Mouse (Mus musculus) right cerebral cortex, postnatal 14 days (tissue): ENCODE data around the gene Tnc.
A peak's percentile ranks its signal among the peaks of the same experiment; 100 is the strongest.

Experiments
- DNase-seq: peaks from one replicate; pipeline ENCODE4 v3.0.0; 2022

Gene Tnc

GRCm38 (mm10) chr4:64046831-64047493, at the start of gene Tnc:
Gene Tnc (minus strand): TSS chr4:64047015.
- peak; percentile 86 for DNase-seq

DNA sequence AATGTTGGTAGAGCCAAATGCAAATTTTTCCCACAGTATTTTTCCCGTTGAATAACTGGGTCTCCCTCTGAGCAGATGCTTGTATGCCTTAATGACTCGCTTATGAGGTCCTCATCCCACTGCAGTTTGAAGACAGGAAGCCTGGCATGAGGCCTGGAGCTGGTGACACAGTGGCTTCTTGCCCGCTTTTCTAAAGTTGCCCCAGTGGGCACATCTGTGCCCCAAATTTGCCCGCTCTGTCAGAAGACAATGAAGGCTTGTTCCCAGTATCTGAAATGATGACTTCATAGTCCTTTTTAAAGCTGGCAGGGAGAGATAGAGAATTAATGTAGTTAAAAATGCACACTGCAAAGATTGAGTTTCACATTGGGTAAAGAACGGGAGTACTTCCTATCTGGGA, 47.4 kb upstream of the Tnc start:
- DNase-seq = peak; percentile 12

- DNase-seq = no peak
Observed at GRCm38 (mm10) chr4:64092857-64093256, 46.0 kb upstream of the Tnc start.

- DNase-seq = no peak
Observed at GRCm38 (mm10) chr4:64089378-64089777, 42.6 kb upstream of the Tnc start.

GRCm38 (mm10) chr4:64087675-64088074, 40.9 kb upstream of the Tnc start:
- no peak for DNase-seq

- no peak for DNase-seq
Observed at GRCm38 (mm10) chr4:64085993-64086567, 39.3 kb upstream of the Tnc start.

GRCm38 (mm10) chr4:64083858-64084257, 37.0 kb upstream of the Tnc start:
- DNase-seq = no peak

- no peak for DNase-seq
Observed at GRCm38 (mm10) chr4:64078029-64078619, 31.3 kb upstream of the Tnc start.

GRCm38 (mm10) chr4:64076349-64077025, 29.7 kb upstream of the Tnc start:
- DNase-seq = peak; percentile 5

DNA sequence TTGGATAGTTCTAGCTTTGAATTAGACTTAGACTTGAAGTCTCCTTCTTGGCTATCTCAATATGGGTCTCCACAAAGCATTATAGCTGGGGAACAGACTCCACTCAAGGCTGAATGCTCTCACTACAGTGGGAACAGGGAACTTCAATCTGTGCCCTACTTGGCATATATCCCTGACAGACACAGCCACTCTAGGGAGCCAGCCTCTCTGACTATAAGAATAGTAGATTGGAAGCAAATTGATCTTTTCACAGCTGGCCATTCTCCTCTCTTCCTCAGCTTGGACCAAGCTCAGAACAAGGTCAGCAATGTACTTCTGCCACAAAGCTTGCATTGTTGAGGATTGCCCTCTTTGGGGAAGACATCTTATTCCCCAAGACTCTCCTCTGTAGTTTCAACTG, 27.9 kb upstream of the Tnc start:
- DNase-seq = no peak

- DNase-seq = no peak
Observed at GRCm38 (mm10) chr4:64067394-64067793, 20.6 kb upstream of the Tnc start.

DNA sequence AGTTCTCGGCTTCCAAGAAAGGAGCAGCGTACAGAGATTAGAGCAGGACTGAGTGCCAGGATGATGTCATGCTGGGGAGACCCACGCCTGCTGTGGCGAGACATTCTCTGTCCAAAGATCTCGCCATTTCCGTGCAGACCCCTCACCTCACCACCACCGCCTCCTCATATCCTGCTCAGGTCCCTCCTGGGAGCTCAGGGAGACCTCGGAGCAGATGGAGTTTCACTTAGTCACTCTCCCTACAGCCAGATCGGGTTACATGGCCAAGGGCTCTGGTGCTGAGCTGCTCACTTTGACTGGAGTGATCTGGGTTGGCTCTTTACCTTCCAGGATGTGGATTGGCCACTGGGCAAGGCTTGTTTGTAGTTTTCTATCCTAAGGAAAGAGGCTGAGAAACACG, 18.5 kb upstream of the Tnc start:
- no peak for DNase-seq

DNA sequence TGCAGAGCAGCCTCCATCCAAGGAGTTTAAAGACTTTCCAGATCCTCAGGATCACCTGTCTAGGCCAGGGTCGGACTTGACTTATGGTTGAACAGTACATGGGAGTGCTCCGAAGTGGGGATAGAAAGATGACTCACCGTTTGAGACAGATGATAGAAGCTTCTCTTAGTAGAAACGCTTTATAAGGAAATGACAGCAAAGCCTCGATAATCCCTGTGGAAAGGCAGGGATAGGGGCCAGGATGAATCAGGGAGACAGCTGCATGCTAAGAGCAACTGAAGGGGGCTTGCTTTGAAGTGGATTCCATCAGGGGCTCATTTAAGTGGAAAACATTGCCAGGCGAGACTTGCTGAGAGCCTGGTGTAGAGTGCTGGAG, 12.0 kb upstream of the Tnc start:
- no peak for DNase-seq

- no peak for DNase-seq
Observed at GRCm38 (mm10) chr4:64058048-64058855, 11.4 kb upstream of the Tnc start.

- no peak for DNase-seq
Observed at GRCm38 (mm10) chr4:64048177-64048576, 1.4 kb upstream of the Tnc start.

GRCm38 (mm10) chr4:64043893-64044292, 2.9 kb downstream of the Tnc start:
- no peak for DNase-seq

GRCm38 (mm10) chr4:64043371-64043770, 3.4 kb downstream of the Tnc start:
- DNase-seq = no peak

DNA sequence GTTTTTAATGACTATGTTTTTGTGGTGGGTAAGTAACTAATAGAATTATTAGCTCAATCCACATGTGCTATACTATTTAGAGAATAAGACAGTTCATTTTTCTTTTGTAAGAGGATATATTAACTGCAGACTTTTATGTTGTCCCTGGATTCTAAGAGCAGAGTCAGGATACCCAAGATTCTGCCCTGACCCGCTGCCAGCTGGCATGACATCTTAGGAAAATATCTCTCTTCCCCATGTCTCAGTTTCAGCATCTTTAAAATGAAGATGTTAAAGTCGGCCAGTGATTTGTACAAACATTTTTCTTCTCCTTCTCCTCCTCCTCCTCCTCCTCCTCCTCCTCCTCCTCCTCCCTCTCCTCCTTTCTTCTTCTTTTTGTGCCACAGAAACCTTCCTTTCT, 7.7 kb downstream of the Tnc start:
- no peak for DNase-seq

GRCm38 (mm10) chr4:64037513-64037912, 9.3 kb downstream of the Tnc start:
- no peak for DNase-seq

DNA sequence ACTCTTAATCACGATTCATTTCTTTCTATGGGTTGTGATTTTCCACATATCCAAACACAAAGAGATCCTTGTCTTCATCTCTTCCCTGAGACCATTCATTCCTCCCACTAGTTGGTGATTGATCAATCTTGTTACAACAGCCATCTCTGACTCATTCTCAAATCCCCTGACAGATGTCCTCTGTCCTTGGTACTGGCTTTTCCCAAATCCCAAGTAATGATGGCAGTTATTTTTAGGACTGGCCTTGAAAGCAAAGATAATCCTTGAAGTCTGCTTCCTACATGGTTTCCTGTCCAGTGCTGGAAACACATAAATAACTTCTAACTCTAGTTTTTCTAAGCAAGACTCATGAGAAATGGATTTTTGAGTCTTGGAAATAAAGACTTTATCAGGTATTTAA, 12.1 kb downstream of the Tnc start:
- no peak for DNase-seq

DNA sequence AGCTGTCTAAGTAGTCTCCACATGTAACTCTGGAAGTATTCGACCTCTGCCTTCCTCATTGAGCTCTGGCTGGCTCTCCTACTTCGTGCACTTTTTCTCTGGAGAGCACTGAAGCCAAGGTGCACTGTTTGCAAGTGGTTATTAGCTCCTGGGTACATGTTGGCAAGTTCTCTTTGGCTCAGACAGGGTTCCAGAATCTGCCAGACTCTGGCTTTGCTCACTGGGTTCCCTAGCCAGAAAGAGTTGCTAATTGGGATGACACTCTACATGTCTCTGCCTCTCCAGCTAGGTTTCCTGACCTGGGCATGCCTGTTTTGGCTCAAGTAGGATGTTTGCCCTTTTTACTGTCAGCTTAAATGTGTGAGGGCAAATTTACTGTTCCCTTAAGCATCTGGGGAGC, 13.6 kb downstream of the Tnc start:
- DNase-seq = no peak

DNA sequence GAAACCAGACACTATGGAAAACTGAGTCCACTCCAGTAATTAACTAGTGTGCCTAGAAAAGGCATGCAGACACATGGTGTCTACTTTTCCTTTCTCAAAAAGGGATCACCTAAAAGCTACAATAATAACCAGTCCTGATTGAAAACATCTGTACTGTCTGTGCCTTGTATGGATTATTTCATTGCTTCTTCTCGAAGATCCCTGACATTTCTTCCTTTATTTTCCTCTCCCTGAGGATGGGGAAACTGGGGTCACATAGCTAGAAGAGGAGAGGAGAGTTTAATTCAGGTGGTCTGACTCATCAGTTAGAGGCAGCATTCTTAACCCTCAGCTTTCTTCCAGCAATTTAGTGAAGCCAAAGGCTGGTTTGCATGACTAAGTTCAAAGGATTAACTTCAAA, 17.3 kb downstream of the Tnc start:
- DNase-seq = no peak

DNA sequence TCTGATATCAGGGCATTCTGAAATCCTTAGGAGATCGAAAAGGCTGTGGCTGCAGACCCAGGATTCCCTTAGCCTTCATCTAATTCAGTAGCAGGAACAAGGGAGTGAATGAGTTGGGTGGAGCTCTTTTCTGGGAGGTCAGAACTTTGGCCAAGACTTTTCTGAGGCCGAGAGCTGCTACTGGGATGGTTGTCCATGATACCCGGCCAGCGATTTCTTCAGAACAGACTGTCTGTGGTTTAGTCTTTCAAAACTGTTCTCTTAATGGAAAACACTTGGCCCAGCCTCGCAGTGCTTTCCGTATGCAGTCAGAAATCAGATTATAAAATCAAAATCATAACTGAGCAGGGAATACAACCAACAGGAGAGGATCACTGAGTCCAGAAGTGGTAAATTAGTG, 21.2 kb downstream of the Tnc start:
- DNase-seq = no peak
